Mouse (Mus musculus): ENCODE results near the gene Kcnh2. TPM values are rescaled to one million over a fixed set of nuclear protein-coding genes. Genes with fewer than 3 reads are reported as not detected.

The Kcnh2 gene
- total and polyA plus RNA-seq, 3 experiments = 1.8 to 6.8 TPM; not detected in 1

GRCm38 (mm10) chr5:24347186-24347875 lies 4.1 kb downstream of the Kcnh2 start:
- no peak for TF ChIP-seq MAX (IDR thresholded peaks at IDR 0.05; ENCODE audit: low read length)
- TF ChIP-seq USF2 (IDR thresholded peaks at IDR 0.05; ENCODE audit: borderline replicate concordance in 1 of 2, insufficient read depth in 1 of 2, low read depth in 1 of 2, low read length in 2 of 2) = no peak
- no peak for TF ChIP-seq MYB (IDR thresholded peaks at IDR 0.05; ENCODE audit: low read depth, low read length)
- TF ChIP-seq POLR2AphosphoS2 (IDR thresholded peaks at IDR 0.05; ENCODE audit: low read length) = no peak
- no peak for TF ChIP-seq GABPA (IDR thresholded peaks at IDR 0.05; ENCODE audit: low read depth, low read length)
- TF ChIP-seq UBTF (IDR thresholded peaks at IDR 0.05; ENCODE audit: borderline replicate concordance, insufficient read depth, low read depth, low read length) = no peak
- no peak for TF ChIP-seq CTCF (IDR thresholded peaks at IDR 0.05 in 2 of 3, conservative IDR thresholded peaks at IDR 0.05 in 1 of 3; ENCODE audit: control insufficient read depth in 1 of 3, insufficient read depth in 1 of 3, low read depth in 2 of 3, low read length in 3 of 3, poor library complexity in 1 of 3, severe bottlenecking in 1 of 3)
- no peak for TF ChIP-seq NELFE (IDR thresholded peaks at IDR 0.05; ENCODE audit: low read depth, low read length)
- TF ChIP-seq MYC (IDR thresholded peaks at IDR 0.05; ENCODE audit: low read depth, low read length) = no peak
- TF ChIP-seq TBP (IDR thresholded peaks at IDR 0.05; ENCODE audit: low read depth, low read length) = no peak
- TF ChIP-seq POLR2A (IDR thresholded peaks at IDR 0.05; ENCODE audit: control insufficient read depth in 1 of 2, insufficient read depth in 1 of 2, low read depth in 1 of 2, low read length in 2 of 2, poor library complexity in 1 of 2) = no peak
- TF ChIP-seq GATA1 (IDR thresholded peaks at IDR 0.05; ENCODE audit: low read depth, low read length) = no peak
- no peak for TF ChIP-seq HCFC1 (IDR thresholded peaks at IDR 0.05; ENCODE audit: low read depth, low read length)
- no peak for TF ChIP-seq SIN3A (IDR thresholded peaks at IDR 0.05; ENCODE audit: low read length)
- no peak for TF ChIP-seq JUND (IDR thresholded peaks at IDR 0.05; ENCODE audit: low read depth, low read length)
- no peak for TF ChIP-seq ZMIZ1 (IDR thresholded peaks at IDR 0.05; ENCODE audit: low read depth, low read length)
- Histone ChIP-seq H3K27ac (ENCODE audit: control insufficient read depth, low read depth, low read length) (no peak overlapping the region), H3K36me3 (ENCODE audit: control insufficient read depth in 1 of 2, insufficient read depth in 2 of 2, low read length in 2 of 2) (peaks cover 0 to 35% of the 10 kb centered on the region in 2 experiments; a peak in 2 of 4 replicates), H3K4me3 (ENCODE audit: control insufficient read depth in 1 of 2, insufficient read depth in 1 of 2, low read depth in 2 of 2, low read length in 2 of 2) (peak overlapping the region in 1 of 2 experiments; percentile 57; a peak in 1 of 4 replicates), H3K27me3 (ENCODE audit: control insufficient read depth in 1 of 2, insufficient read depth in 2 of 2, low read length in 2 of 2) (no peaks in the 10 kb centered on the region), H3K79me2 (ENCODE audit: control insufficient read depth, insufficient read depth, low read length, poor library complexity) (no peaks in the 10 kb centered on the region; the same call in 1 of the 2 replicates), H3K9ac (ENCODE audit: control insufficient read depth, low read depth, low read length, poor library complexity, severe bottlenecking) (no peak overlapping the region), H3K9me3 (replicated peaks; ENCODE audit: insufficient read depth, low read length) (no peaks in the 10 kb centered on the region), H3K4me1 (ENCODE audit: control insufficient read depth in 1 of 2, insufficient read depth in 2 of 2, low read length in 2 of 2) (peaks cover 33 to 57% of the 10 kb centered on the region in 2 experiments)
- peak; percentile 30 for DNase-seq (ENCODE audit: low read depth, low spot score)

DNA sequence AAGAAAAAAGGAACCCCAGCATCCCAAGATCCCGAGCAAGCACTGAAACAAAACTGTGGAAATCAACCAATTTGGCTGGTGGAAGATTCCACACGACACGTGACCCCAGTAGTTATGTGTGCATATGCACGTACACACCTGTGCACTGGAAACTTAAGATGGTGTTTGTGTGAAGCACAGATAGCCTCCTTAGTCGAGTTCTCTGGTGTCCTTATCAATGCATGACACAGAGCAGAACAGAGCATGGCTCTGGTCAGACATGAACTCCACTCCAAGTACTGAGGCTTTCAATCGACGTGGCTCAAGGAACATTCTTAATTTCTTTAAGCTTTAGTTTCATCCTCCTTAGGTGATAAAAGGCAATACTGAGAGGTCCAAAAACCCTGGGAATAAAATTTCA lies 5.1 kb downstream of the Kcnh2 start:
- Histone ChIP-seq H3K27me3 (ENCODE audit: control insufficient read depth in 1 of 2, insufficient read depth in 2 of 2, low read length in 2 of 2) (no peaks in the 10 kb centered on the region), H3K4me1 (ENCODE audit: control insufficient read depth in 1 of 2, insufficient read depth in 2 of 2, low read length in 2 of 2) (peaks cover 38 to 65% of the 10 kb centered on the region in 2 experiments), H3K9me3 (replicated peaks; ENCODE audit: insufficient read depth, low read length) (no peaks in the 10 kb centered on the region), H3K9ac (ENCODE audit: control insufficient read depth, low read depth, low read length, poor library complexity, severe bottlenecking) (no peak overlapping the region), H3K27ac (ENCODE audit: control insufficient read depth, low read depth, low read length) (no peak overlapping the region), H3K36me3 (ENCODE audit: control insufficient read depth in 1 of 2, insufficient read depth in 2 of 2, low read length in 2 of 2) (peaks cover 0 to 39% of the 10 kb centered on the region in 2 experiments; a peak in 2 of 4 replicates), H3K4me3 (ENCODE audit: control insufficient read depth in 1 of 2, insufficient read depth in 1 of 2, low read depth in 2 of 2, low read length in 2 of 2) (no peak overlapping the region), H3K79me2 (ENCODE audit: control insufficient read depth, insufficient read depth, low read length, poor library complexity) (no peaks in the 10 kb centered on the region; the same call in 1 of the 2 replicates)
- DNase-seq (ENCODE audit: low read depth, low spot score) = peak; percentile 52
- TF ChIP-seq TCF12 (IDR thresholded peaks at IDR 0.05; ENCODE audit: low read depth, low read length) = peak; percentile 75
- TF ChIP-seq TAL1 (IDR thresholded peaks at IDR 0.05; ENCODE audit: low read length) = peak; percentile 48
- TF ChIP-seq GATA1 (IDR thresholded peaks at IDR 0.05; ENCODE audit: low read depth, low read length) = peak; percentile 57
- TF ChIP-seq ETS1 (IDR thresholded peaks at IDR 0.05; ENCODE audit: low read depth, low read length) = peak; percentile 32; the same call in 1 of the 2 replicates
- TF ChIP-seq RAD21 (IDR thresholded peaks at IDR 0.05; ENCODE audit: low read depth, low read length) = no peak
- TF ChIP-seq ZC3H11A (IDR thresholded peaks at IDR 0.05; ENCODE audit: low read depth, low read length) = no peak
- TF ChIP-seq ZKSCAN1 (IDR thresholded peaks at IDR 0.05; ENCODE audit: low read depth, low read length) = no peak
- TF ChIP-seq MYB (IDR thresholded peaks at IDR 0.05; ENCODE audit: low read depth, low read length) = no peak
- TF ChIP-seq EP300 (IDR thresholded peaks at IDR 0.05; ENCODE audit: low read depth in 1 of 2, low read length in 2 of 2) = peak; percentile 24 to 57; a peak in 2 of 4 replicates
- TF ChIP-seq POLR2AphosphoS5 (IDR thresholded peaks at IDR 0.05; ENCODE audit: borderline replicate concordance, low read depth, low read length) = no peak
